Mouse (Mus musculus) heart, adult 2 months (tissue): Measurements from ENCODE around the gene Msi2. TPM values are rescaled to one million over a fixed set of nuclear protein-coding genes. Genes with fewer than 3 reads are reported as not detected.

Experiments
- DNase-seq, 2 experiments: peaks; one replicate each; pipeline ENCODE4 v3.0.0; 2021
- H3K27ac ChIP-seq: fragments of 200-600 bp; 2 replicates; pipeline ENCODE4 v1.8.1; 2022
- H3K27me3 ChIP-seq: fragments of 200-500 bp; 2 replicates; pipeline ENCODE4 v1.6.1; 2012; ENCODE audit warnings: mild to moderate bottlenecking, low read length, inconsistent platforms, mixed read lengths; ENCODE audit not compliant: control insufficient read depth, insufficient read depth
- H3K36me3 ChIP-seq: fragments of 200-500 bp; 2 replicates; pipeline ENCODE4 v1.6.1; 2012; ENCODE audit warnings: low read length, inconsistent platforms; ENCODE audit not compliant: control insufficient read depth, insufficient read depth
- H3K4me1 ChIP-seq: fragments of 200-500 bp; 2 replicates; pipeline ENCODE4 v1.6.1; 2011; ENCODE audit warnings: low read length; ENCODE audit not compliant: control insufficient read depth, insufficient read depth
- H3K4me3 ChIP-seq: fragments of 200-600 bp; 2 replicates; pipeline ENCODE4 v1.8.1; 2022
- H3K79me2 ChIP-seq: fragments of 200-500 bp; replicated peaks from 2 replicates; pipeline ENCODE4 v1.6.1; 2012; ENCODE audit warnings: mild to moderate bottlenecking, inconsistent platforms, low read length, moderate library complexity, mixed read lengths; ENCODE audit not compliant: control insufficient read depth, insufficient read depth
- H3K9ac ChIP-seq: fragments of 200-500 bp; 2 replicates; pipeline ENCODE4 v1.6.1; 2012; ENCODE audit warnings: low read depth, mild to moderate bottlenecking, control low read depth, inconsistent platforms, low read length, mixed read lengths
- CTCF ChIP-seq: fragments of 200-600 bp; IDR thresholded peaks from 2 replicates; pipeline ENCODE4 v1.8.1; 2022; ENCODE audit warnings: antibody characterized with exemption, mild to moderate bottlenecking, moderate library complexity
- EP300 ChIP-seq: fragments of 200-500 bp; IDR thresholded peaks from 2 replicates; pipeline ENCODE4 v1.6.1; 2011; ENCODE audit warnings: low read depth, low read length, control low read depth; ENCODE audit not compliant: insufficient read depth
- POLR2A ChIP-seq: fragments of 200-500 bp; IDR thresholded peaks from 2 replicates; pipeline ENCODE4 v1.6.1; 2011; ENCODE audit warnings: mild to moderate bottlenecking, low read depth, low read length, control low read depth; ENCODE audit not compliant: insufficient read depth
- WGBS: fragments of 180-500 bp; shearing (Covaris S2); methylation state at CpG from one replicate; pipeline ENCODE4 v1.1.7; 2018; 5-methylcytosine and 5-hydroxymethylcytosine counted together
- intact Hi-C: fragments of 180-260 bp; cut with DNase I; formaldehyde crosslinking; loops from one replicate; pipeline ENCODE4 v1.15.1; 2025
- polyA plus RNA-seq: library from polyadenylated mRNA; depleted of rRNA; stranded (reverse); fragments of >200 nt; gene quantifications from 2 replicates; pipeline ENCODE4 v1.2.3, GENCODE M21; 2012
- total RNA-seq, 2 experiments: library from RNA; stranded (reverse); gene quantifications; 2 replicates each; pipeline ENCODE4 v1.2.3; 2021

Gene Msi2
- total and polyA plus RNA-seq, 3 experiments: 42.5 to 208 (median 176) TPM

- no peak overlapping the region for H3K4me3 ChIP-seq
- TF ChIP-seq EP300 (peak; percentile 44; the same call in 1 of the 2 replicates), CTCF (no peak), POLR2A (peak; percentile 22; the same call in 1 of the 2 replicates)
- 0 out of 2 replicates have a peak, but pooled peaks cover 1% of the 10 kb centered on the region for H3K79me2 ChIP-seq
- DNase-seq: peak in 1 of 2 experiments; percentile 74
- 14% methylated on average over 6 of the region's 6 CpGs for WGBS
- H3K27me3 ChIP-seq: no peaks in the 10 kb centered on the region
- H3K9ac ChIP-seq: peak overlapping the region; percentile 4; the same call in 1 of the 2 replicates
- peak overlapping the region; percentile 85 for H3K27ac ChIP-seq
- intact Hi-C loops: loop anchor here (1.0 to 5.0 kb wide), 4 partner anchors 32 to 161 kb away; partner anchors contain the start of gene Msi2
- peaks cover 40% of the 10 kb centered on the region for H3K4me1 ChIP-seq
- H3K36me3 ChIP-seq: peaks cover 10% of the 10 kb centered on the region
Observed at GRCm38 (mm10) chr11:88555902-88556549, 162.3 kb downstream of the Msi2 start.

DNA sequence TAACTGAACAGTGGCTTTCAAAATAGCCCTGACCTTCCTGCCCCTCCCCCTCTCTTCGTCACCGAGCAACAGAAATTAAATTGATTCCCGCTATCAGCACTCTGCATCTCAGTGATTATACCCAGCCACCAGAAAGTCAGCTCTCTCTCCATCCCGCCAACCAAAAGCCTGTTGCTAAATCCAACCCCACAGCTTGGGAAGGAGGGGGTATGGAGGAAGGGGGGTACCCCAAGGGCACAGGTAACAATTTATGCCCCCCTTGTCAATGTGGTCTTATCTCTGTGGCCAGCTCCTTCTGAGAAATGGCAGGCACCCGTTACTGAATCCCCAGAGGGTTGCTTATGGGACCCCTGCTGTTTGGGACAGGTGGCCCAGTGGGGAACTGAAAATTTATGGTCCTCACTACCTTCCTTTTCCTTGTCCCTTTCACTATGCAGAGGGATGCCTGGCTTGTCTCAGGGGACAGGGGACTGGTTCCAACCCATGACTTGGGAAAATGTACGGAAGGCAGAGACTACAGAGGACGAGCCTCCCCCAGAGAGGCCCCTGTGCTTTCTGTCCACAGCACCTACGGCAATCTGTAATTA, 163.0 kb downstream of the Msi2 start:
- Histone ChIP-seq H3K9ac (no peak overlapping the region; the same call in 1 of the 2 replicates), H3K36me3 (peaks cover 14% of the 10 kb centered on the region), H3K27me3 (no peaks in the 10 kb centered on the region), H3K4me3 (no peak overlapping the region), H3K79me2 (0 out of 2 replicates have a peak, but pooled peaks cover 1% of the 10 kb centered on the region), H3K27ac (peak overlapping the region; percentile 85), H3K4me1 (peaks cover 41% of the 10 kb centered on the region)
- WGBS: 54% methylated on average over 8 of the region's 8 CpGs
- DNase-seq: no peak
- intact Hi-C loops: loop anchor here (5.0 kb wide), 2 partner anchors 67 to 162 kb away; partner anchors contain the start of gene Msi2
- no peak for TF ChIP-seq EP300
- TF ChIP-seq POLR2A: no peak
- TF ChIP-seq CTCF: no peak

DNA sequence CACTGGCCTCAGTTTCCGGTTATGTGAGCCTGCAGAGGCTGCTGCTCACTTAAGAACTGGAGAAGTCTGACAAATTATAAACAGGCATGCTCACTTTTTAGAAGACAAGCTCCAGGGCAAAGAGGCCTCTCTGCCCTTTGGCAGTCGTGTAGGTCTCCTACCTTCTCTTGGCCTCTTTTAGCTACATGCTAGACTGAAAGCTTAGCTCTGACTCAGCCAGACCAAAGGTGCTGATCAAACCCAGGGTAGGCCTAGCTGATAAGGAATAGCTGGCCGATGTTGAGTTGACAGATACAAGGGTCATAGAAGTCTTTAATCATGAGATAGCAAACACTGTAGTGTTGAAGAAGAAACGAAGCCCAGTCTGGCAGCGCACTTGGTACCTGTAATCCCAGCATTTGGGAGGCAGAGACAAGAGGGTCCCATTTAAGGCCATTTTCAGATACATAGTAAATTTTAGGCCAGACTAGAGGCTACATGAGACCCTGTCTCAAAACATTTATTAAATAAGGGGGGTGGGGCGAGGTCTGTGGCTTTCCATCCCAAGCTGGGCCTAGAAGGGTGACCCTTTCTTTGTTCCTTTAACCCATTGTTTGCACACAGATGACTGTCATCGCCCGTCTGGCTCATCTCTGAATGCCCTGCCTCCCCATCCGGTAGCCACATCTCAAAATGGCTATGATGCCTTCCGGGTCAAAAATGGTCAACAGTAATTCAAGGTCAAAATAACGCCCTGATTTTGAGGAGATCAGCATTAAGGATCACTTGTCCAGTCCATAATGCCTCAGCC, 164.6 kb downstream of the Msi2 start:
- TF ChIP-seq CTCF (no peak), POLR2A (no peak), EP300 (no peak)
- H3K4me1 ChIP-seq: peaks cover 42% of the 10 kb centered on the region
- intact Hi-C loops: loop anchor here (1.0 to 5.0 kb wide), 4 partner anchors 175 to 301 kb away; partner anchors contain the start of gene Ccdc182
- H3K27me3 ChIP-seq: no peaks in the 10 kb centered on the region
- H3K4me3 ChIP-seq: no peak overlapping the region
- WGBS: 73% methylated on average over 11 of the region's 11 CpGs
- no peak for DNase-seq
- H3K27ac ChIP-seq: peak overlapping the region; percentile 57
- H3K36me3 ChIP-seq: peaks cover 8% of the 10 kb centered on the region
- no peaks in the 10 kb centered on the region for H3K79me2 ChIP-seq
- no peak overlapping the region for H3K9ac ChIP-seq

DNA sequence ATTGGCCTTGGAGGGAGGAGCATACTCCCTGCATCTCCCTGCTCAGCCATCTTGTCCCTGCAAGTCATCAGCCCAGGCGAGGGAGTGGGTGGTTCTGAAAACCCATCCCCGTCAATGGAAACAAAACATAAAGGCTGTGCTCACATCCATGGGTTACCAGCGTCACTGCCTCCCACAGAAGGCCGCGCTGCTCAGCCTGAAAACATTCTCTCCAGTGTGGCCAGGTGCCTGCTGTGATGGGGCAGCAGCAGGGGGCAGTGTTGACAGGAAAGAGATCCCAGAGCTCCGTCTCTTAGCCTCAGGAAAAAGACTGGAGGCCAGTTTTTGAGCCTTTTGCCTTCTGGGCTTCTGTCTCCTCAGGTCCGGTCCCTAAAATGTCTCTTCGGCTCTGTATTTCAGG, 165.3 kb downstream of the Msi2 start:
- intact Hi-C loops: loop anchor here (1.0 to 5.0 kb wide), 4 partner anchors 175 to 301 kb away; partner anchors contain the start of gene Ccdc182
- H3K27ac ChIP-seq: peak overlapping the region; percentile 57
- TF ChIP-seq POLR2A (no peak), EP300 (0 out of 2 replicates have a peak, but pooled peaks have one; percentile 42), CTCF (peak; percentile 96)

GRCm38 (mm10) chr11:88552385-88552784, 165.9 kb downstream of the Msi2 start:
- H3K4me1 ChIP-seq: peaks cover 37% of the 10 kb centered on the region

More for the DNA sequence above, 165.3 kb downstream of the Msi2 start:
- DNase-seq: peak; percentile 79 to 85
- Histone ChIP-seq H3K27me3 (no peaks in the 10 kb centered on the region), H3K9ac (no peak overlapping the region), H3K4me3 (no peak overlapping the region), H3K79me2 (no peaks in the 10 kb centered on the region), H3K4me1 (peaks cover 39% of the 10 kb centered on the region), H3K36me3 (peaks cover 6% of the 10 kb centered on the region)
- WGBS: 35% methylated on average over 8 of the region's 8 CpGs

More at GRCm38 (mm10) chr11:88552385-88552784, 165.9 kb downstream of the Msi2 start:
- no peak for DNase-seq
- peaks cover 3% of the 10 kb centered on the region for H3K36me3 ChIP-seq
- H3K27ac ChIP-seq: no peak overlapping the region
- no peak overlapping the region for H3K9ac ChIP-seq
- no peaks in the 10 kb centered on the region for H3K79me2 ChIP-seq
- 71% methylated on average over 6 of the region's 6 CpGs for WGBS
- H3K27me3 ChIP-seq: no peaks in the 10 kb centered on the region
- TF ChIP-seq EP300 (no peak), CTCF (no peak), POLR2A (no peak)
- intact Hi-C loops: loop anchor here (2.0 to 5.0 kb wide), 3 partner anchors 260 to 300 kb away; partner anchors contain the start of gene Ccdc182
- no peak overlapping the region for H3K4me3 ChIP-seq
